Mouse (Mus musculus): ENCODE data around the gene Ebpl.

- TF ChIP-seq CTCF (IDR thresholded peaks at IDR 0.05; ENCODE audit: borderline replicate concordance, insufficient read depth, low read depth, low read length): peak; percentile 91
- no peak for TF ChIP-seq POLR2A (IDR thresholded peaks at IDR 0.05; ENCODE audit: borderline replicate concordance, insufficient read depth, low read length)
Observed at GRCm38 (mm10) chr14:61330996-61331561, 29.2 kb downstream of the Ebpl start.
